Mouse (Mus musculus): ENCODE results near the gene Cops7a. TPM values are rescaled to one million over a fixed set of nuclear protein-coding genes. Genes with fewer than 3 reads are reported as not detected.

Gene Cops7a
- polyA plus RNA-seq, 1 experiment from 2014 or later: 112 TPM

DNA sequence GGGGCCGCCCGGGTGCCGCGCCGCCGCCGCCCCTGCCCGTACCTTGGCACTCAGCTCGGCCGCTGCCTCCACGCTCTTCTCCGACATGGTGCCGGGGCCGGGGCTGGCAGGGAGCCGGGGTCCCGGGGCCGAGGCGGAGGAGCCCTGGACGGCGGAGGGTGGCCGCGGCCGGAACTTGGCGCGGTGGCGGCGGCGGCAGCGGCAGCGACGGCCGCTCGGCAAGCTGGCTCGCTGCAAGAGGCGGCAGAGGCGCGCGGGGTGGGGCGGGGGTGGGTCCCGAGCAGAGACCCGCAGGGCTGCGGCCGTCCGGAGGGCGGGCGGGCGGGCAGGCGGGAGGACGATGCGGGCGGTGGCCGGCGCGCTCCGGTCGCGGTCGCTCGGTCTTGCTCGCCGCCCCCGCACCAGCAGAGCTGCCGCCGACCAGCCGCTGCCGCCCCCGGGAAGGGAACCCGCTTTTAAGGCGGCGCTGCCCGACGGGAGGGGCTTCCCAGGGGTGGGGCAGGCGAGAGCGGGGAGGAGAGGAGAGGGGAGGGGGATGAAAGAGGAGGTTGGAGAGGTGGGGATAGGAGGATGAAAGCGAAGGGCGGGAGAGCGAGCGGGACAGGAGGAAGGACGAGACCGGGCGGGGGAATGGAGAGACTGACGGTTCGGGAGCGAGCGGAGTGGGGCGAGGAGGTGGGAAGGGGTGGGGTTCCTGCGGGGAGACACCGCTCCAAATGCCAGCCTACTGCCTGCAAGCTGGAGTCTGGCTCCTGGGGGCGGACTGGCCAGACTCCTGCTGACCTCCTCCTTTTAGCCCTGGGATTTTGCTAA is 47.6 kb downstream of the Cops7a start:
- no peaks in the 10 kb centered on the region for H3K9me3 ChIP-seq (ENCODE audit: control insufficient read depth, low read length)
- peak overlapping the region; percentile 97 for H3K4me2 ChIP-seq
- under 1% methylated on average over 55 of the region's 89 CpGs for WGBS
- H3K27me3 ChIP-seq (ENCODE audit: control insufficient read depth, insufficient read depth, low read length): no peaks in the 10 kb centered on the region
- H3K4me3 ChIP-seq (ENCODE audit: low read depth, low read length): peak overlapping the region; percentile 96
- ATAC-seq (ENCODE audit: low FRiP score) (peak; percentile 63), DNase-seq (ENCODE audit: low spot score, missing footprints) (peak; percentile 98)
- peak overlapping the region; percentile 97 for H3K9ac ChIP-seq (ENCODE audit: low read length)
- H3K4me1 ChIP-seq (ENCODE audit: control insufficient read depth, insufficient read depth, low read length): peaks cover 47% of the 10 kb centered on the region
- peak overlapping the region; percentile 99 for H3K27ac ChIP-seq (ENCODE audit: low read depth, low read length)
- peaks cover 6% of the 10 kb centered on the region; the same call in 1 of the 2 replicates for H3K36me3 ChIP-seq (ENCODE audit: control insufficient read depth, insufficient read depth, low read length)

DNA sequence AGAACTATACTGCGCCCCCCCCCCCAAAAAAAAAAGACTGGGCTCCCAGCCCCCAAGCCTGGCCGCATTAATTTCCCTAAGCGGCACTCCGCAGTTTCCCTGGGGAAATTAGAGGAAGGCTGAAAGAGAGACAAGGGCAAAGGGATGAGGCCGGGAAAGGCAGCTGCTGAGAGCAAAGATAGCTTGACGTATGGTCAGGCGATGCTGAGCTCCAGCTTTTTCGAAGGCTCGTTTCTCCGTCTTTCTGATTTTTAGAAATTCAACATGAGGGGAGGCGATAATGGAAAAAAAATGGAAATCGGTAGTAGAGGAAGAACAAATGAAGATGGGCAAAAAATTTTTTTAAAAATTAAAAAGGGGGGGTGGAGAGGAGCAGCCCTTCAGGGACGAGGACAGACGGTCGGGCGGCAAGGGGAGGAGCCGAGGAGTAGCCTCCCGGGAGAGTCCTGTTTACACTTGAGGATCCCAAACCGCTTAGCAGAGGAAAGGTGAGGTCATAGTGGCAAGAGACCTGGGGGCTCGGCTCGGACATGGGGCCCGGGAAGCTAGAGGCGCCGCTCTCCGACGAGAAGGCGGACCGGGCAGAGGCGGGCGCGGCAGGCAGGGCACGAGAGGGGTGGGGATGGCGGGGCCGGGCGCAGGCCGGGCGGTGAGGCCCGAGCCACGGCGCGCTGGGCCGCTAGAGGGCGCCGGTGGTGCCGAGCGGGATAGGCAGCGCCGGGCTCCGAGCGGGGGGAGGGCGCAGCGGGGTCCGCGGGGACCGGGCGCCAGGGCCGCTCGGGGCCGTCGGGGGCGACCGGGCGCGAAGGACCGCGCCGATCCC is 48.4 kb downstream of the Cops7a start:
- Histone ChIP-seq H3K27me3 (ENCODE audit: control insufficient read depth, insufficient read depth, low read length) (no peaks in the 10 kb centered on the region), H3K9ac (ENCODE audit: low read length) (peak overlapping the region; percentile 97), H3K9me3 (ENCODE audit: control insufficient read depth, low read length) (no peaks in the 10 kb centered on the region), H3K4me1 (ENCODE audit: control insufficient read depth, insufficient read depth, low read length) (peaks cover 47% of the 10 kb centered on the region), H3K27ac (ENCODE audit: low read depth, low read length) (peak overlapping the region; percentile 99), H3K4me2 (peak overlapping the region; percentile 97), H3K4me3 (ENCODE audit: low read depth, low read length) (peak overlapping the region; percentile 96), H3K36me3 (ENCODE audit: control insufficient read depth, insufficient read depth, low read length) (peaks cover 8% of the 10 kb centered on the region; the same call in 1 of the 2 replicates)
- under 1% methylated on average over 60 of the region's 67 CpGs for WGBS
- ATAC-seq (ENCODE audit: low FRiP score): peak; percentile 49
- DNase-seq (ENCODE audit: low spot score, missing footprints): peak; percentile 100

DNA sequence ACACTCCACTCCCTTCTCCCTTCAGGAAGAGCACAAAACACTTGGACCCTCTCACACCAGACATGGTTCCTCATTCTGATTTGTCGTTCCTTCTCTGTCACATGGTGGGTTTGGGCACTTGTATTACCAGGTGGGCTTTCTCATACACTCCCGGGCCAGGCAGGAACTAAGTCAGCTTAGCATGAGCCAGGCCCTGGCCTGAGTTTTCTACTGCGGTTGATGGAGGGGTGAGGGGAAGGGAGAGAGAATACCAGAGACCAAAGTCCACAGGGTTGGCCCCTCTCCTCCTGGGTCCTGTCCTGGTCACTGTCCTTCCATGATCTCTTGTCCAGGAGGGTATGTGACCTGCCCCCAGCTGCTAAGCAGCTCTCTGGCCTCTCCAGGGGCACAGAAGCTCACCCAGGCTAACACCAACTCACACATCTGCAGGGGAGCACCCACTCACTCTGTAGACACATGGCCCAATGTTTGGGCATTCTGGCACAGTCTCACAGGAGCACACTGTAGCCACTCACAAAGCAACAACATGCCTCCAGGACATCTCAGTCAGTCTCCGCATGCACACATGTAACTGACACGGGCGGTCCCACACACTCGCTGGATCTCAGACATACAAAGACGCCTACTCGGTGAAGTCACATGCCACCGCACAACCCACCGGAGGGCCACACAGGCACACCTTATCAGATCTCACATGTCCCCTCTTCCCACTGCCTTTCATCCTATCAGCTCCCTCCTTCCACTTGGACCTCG is 49.2 kb downstream of the Cops7a start:
- peaks cover 49% of the 10 kb centered on the region for H3K4me1 ChIP-seq (ENCODE audit: control insufficient read depth, insufficient read depth, low read length)
- ATAC-seq (ENCODE audit: low FRiP score): no peak
- H3K9me3 ChIP-seq (ENCODE audit: control insufficient read depth, low read length): no peaks in the 10 kb centered on the region

DNA sequence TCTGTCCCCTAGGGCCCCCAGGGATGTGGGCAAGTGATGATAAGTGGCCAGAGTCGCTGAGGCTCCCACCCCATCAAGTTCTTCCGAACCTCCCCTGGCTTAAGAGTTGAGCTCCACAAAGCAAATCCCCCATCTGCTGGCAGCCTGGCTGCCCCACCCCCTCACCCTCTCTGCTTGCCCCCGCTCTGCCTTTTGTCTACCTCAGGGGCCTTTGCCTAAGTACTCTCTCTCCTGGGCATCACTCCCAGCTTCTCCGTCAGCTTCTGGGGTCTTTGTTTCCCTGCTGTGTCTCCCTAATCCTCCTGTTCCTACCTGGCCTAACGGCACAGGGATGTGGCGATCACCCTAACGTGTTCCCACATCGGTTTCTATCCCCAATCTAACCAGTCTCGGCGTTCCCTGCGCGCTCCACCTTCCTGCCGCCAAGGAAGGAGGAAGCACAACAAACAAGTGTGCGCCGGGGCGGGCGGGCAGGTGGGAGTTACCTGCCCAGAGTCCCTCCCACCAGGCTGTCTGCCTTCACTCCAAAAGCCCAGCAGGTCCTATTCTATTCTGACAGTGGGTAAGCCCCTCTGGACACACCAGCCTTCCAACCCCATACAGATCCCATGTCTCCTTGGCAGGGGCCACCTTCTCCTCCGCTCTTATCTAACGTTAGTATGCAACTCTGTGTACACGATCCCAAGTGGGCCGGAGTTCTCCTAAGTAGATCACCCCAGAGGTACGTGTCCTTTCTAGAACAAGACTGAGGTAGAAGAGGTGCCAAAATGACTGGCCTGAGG is 50.0 kb downstream of the Cops7a start:
- 4% methylated on average over 22 of the region's 22 CpGs for WGBS
- Histone ChIP-seq H3K36me3 (ENCODE audit: control insufficient read depth, insufficient read depth, low read length) (peaks cover 8% of the 10 kb centered on the region; the same call in 1 of the 2 replicates), H3K4me2 (peak overlapping the region; percentile 97), H3K27ac (ENCODE audit: low read depth, low read length) (peak overlapping the region; percentile 99), H3K4me1 (ENCODE audit: control insufficient read depth, insufficient read depth, low read length) (peaks cover 45% of the 10 kb centered on the region), H3K9me3 (ENCODE audit: control insufficient read depth, low read length) (no peaks in the 10 kb centered on the region), H3K27me3 (ENCODE audit: control insufficient read depth, insufficient read depth, low read length) (peaks cover 5% of the 10 kb centered on the region; the same call in 1 of the 2 replicates), H3K9ac (ENCODE audit: low read length) (peak overlapping the region; percentile 97), H3K4me3 (ENCODE audit: low read depth, low read length) (peak overlapping the region; percentile 96)
- ATAC-seq (ENCODE audit: low FRiP score) (no peak), DNase-seq (ENCODE audit: low spot score, missing footprints) (peak; percentile 93)

More for the DNA sequence above, 49.2 kb downstream of the Cops7a start:
- WGBS: 4% methylated on average over 12 of the region's 12 CpGs
- H3K27me3 ChIP-seq (ENCODE audit: control insufficient read depth, insufficient read depth, low read length): no peaks in the 10 kb centered on the region
- H3K4me3 ChIP-seq (ENCODE audit: low read depth, low read length): peak overlapping the region; percentile 96
- peak overlapping the region; percentile 97 for H3K9ac ChIP-seq (ENCODE audit: low read length)
- H3K27ac ChIP-seq (ENCODE audit: low read depth, low read length): peak overlapping the region; percentile 99
- H3K4me2 ChIP-seq: peak overlapping the region; percentile 97
- H3K36me3 ChIP-seq (ENCODE audit: control insufficient read depth, insufficient read depth, low read length): peaks cover 8% of the 10 kb centered on the region; the same call in 1 of the 2 replicates
- DNase-seq (ENCODE audit: low spot score, missing footprints): peak; percentile 92

DNA sequence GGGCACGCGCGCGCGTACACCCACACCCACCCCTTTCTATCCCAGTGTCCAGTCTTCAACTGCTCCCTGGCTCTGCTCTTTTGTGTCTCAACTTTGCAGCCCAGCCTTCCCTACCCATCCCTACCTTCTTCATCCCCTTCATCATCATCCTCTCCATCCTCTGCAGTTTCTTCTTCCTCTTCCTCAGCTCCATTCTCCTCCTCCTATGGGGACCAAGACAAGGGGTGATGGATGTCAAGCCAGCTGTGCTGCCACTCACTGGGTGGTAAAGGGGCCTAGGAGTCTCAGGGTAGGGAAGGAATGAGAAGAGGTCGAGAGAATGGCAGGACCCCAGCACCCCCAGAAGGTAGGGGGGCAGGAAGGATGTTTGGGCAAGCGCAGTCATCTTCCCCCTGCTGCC is 50.8 kb downstream of the Cops7a start:
- DNase-seq (ENCODE audit: low spot score, missing footprints) (peak; percentile 75), ATAC-seq (ENCODE audit: low FRiP score) (no peak)
- 0 out of 2 replicates have a peak overlapping the region, but pooled peaks have one; percentile 96 for H3K4me3 ChIP-seq (ENCODE audit: low read depth, low read length)
- H3K27ac ChIP-seq (ENCODE audit: low read depth, low read length): peak overlapping the region; percentile 30; the same call in 1 of the 2 replicates
- H3K27me3 ChIP-seq (ENCODE audit: control insufficient read depth, insufficient read depth, low read length): peaks cover 14% of the 10 kb centered on the region
- peaks cover 48% of the 10 kb centered on the region for H3K4me1 ChIP-seq (ENCODE audit: control insufficient read depth, insufficient read depth, low read length)
- peak overlapping the region; percentile 97 for H3K4me2 ChIP-seq
- H3K36me3 ChIP-seq (ENCODE audit: control insufficient read depth, insufficient read depth, low read length): peaks cover 8% of the 10 kb centered on the region; the same call in 1 of the 2 replicates
- WGBS: 81% methylated on average over 7 of the region's 7 CpGs
- peak overlapping the region; percentile 97 for H3K9ac ChIP-seq (ENCODE audit: low read length)
- no peaks in the 10 kb centered on the region for H3K9me3 ChIP-seq (ENCODE audit: control insufficient read depth, low read length)

DNA sequence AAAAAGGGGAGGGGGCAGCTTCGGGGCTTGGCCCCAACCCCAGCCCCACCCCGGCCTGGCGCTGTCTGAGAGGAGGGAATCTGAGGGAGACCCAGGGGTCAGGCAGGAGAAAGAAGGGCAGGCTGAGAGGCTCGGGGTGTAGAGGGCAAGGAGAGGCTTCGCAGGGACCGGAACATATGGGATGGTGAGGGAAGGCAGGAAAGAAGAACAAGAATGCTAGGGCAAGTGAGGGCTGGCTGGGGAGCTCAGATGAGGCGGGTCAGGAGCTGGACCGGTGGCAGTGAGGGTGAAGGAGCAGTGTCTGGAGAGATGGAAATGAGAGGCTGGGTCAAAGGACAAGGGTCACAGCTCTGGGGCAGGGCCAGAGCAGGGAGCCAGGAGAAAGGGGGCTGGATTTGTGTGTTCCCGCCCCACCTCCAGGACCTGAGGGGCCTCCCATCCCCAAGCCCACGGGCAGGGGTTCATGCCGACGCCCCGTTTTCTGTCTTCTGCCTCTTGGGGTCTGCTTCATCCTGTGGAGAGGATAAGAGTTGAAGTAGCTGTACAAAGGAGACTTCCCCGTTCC is 51.5 kb downstream of the Cops7a start:
- WGBS: 53% methylated on average over 14 of the region's 14 CpGs
- H3K9me3 ChIP-seq (ENCODE audit: control insufficient read depth, low read length): no peaks in the 10 kb centered on the region
- H3K4me1 ChIP-seq (ENCODE audit: control insufficient read depth, insufficient read depth, low read length): peaks cover 44% of the 10 kb centered on the region
- H3K27me3 ChIP-seq (ENCODE audit: control insufficient read depth, insufficient read depth, low read length): peaks cover 14% of the 10 kb centered on the region
- H3K4me2 ChIP-seq: no peak overlapping the region
- H3K27ac ChIP-seq (ENCODE audit: low read depth, low read length): peak overlapping the region; percentile 30; the same call in 1 of the 2 replicates
- peaks cover 8% of the 10 kb centered on the region; the same call in 1 of the 2 replicates for H3K36me3 ChIP-seq (ENCODE audit: control insufficient read depth, insufficient read depth, low read length)
- no peak overlapping the region for H3K9ac ChIP-seq (ENCODE audit: low read length)
- peak; percentile 83 for DNase-seq (ENCODE audit: low spot score, missing footprints)
- H3K4me3 ChIP-seq (ENCODE audit: low read depth, low read length): no peak overlapping the region
- no peak for ATAC-seq (ENCODE audit: low FRiP score)

DNA sequence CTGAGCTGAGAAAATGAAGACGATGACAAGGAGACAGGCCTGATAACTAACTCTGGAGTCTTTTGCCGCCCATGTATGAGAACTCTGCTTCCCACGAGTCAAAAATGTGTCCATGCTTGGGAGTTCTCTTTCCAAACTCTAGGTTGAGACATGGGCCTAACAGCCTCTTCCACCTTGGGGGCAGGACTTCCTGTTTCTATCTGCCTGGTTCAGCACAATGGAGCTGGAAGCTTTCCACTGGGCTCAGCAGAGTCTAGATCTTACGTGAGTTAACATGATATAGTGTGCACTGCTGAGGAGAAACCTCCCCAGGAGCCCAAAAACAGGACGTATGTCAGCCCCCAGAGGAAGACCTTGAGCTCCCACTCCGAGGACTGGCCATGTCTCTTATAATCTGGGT is 52.1 kb downstream of the Cops7a start:
- Histone ChIP-seq H3K9me3 (ENCODE audit: control insufficient read depth, low read length) (no peaks in the 10 kb centered on the region), H3K27me3 (ENCODE audit: control insufficient read depth, insufficient read depth, low read length) (peaks cover 17% of the 10 kb centered on the region), H3K36me3 (ENCODE audit: control insufficient read depth, insufficient read depth, low read length) (peaks cover 8% of the 10 kb centered on the region; the same call in 1 of the 2 replicates), H3K4me1 (ENCODE audit: control insufficient read depth, insufficient read depth, low read length) (peaks cover 38% of the 10 kb centered on the region), H3K9ac (ENCODE audit: low read length) (no peak overlapping the region), H3K4me3 (ENCODE audit: low read depth, low read length) (no peak overlapping the region), H3K27ac (ENCODE audit: low read depth, low read length) (no peak overlapping the region), H3K4me2 (no peak overlapping the region)
- peak; percentile 84 for DNase-seq (ENCODE audit: low spot score, missing footprints)
- 61% methylated on average over 6 of the region's 6 CpGs for WGBS
- no peak for ATAC-seq (ENCODE audit: low FRiP score)

Data from midbrain, embryonic 11.5 days (tissue).